Mouse (Mus musculus) adrenal gland, postnatal 14 days (tissue): ENCODE measurements around the gene Snx5. TPM values are rescaled to one million over a fixed set of nuclear protein-coding genes. Genes with fewer than 3 reads are reported as not detected.

Experiments
- DNase-seq: peaks from one replicate; pipeline ENCODE4 v3.0.0; 2021; ENCODE audit warnings: mixed read lengths
- long read RNA-seq, 2 experiments: library from polyadenylated mRNA; stranded (forward); transcript quantifications; one replicate each; pipeline ENCODE4 v2.0.0; 2021
- total RNA-seq: library from RNA; stranded (reverse); gene quantifications from 2 replicates; pipeline ENCODE4 v1.2.3, GENCODE M21; 2021

The Snx5 gene
- total RNA-seq = 96.5 and 114 TPM in 2 replicates
- long read RNA-seq, experiment 1, transcript Snx5-201 (13 exons, 2,419 nt) = major isoform, 84 of 131 reads
- long read RNA-seq, experiment 1, transcript Snx5-202 (14 exons, 2,512 nt) = minor isoform, 26 of 131 reads
- long read RNA-seq, experiment 1, partial matches to known transcripts = 2 of 131 reads
- long read RNA-seq, experiment 1, other reads (novel, unspliced or antisense) = 19 of 131 reads
- long read RNA-seq, experiment 2, transcript Snx5-202 (14 exons, 2,512 nt) = minor isoform, 19 of 100 reads
- long read RNA-seq, experiment 2, transcript Snx5-201 (13 exons, 2,419 nt) = major isoform, 66 of 100 reads
- long read RNA-seq, experiment 2, partial matches to known transcripts = 0 of 100 reads
- long read RNA-seq, experiment 2, other reads (novel, unspliced or antisense) = 15 of 100 reads

DNA sequence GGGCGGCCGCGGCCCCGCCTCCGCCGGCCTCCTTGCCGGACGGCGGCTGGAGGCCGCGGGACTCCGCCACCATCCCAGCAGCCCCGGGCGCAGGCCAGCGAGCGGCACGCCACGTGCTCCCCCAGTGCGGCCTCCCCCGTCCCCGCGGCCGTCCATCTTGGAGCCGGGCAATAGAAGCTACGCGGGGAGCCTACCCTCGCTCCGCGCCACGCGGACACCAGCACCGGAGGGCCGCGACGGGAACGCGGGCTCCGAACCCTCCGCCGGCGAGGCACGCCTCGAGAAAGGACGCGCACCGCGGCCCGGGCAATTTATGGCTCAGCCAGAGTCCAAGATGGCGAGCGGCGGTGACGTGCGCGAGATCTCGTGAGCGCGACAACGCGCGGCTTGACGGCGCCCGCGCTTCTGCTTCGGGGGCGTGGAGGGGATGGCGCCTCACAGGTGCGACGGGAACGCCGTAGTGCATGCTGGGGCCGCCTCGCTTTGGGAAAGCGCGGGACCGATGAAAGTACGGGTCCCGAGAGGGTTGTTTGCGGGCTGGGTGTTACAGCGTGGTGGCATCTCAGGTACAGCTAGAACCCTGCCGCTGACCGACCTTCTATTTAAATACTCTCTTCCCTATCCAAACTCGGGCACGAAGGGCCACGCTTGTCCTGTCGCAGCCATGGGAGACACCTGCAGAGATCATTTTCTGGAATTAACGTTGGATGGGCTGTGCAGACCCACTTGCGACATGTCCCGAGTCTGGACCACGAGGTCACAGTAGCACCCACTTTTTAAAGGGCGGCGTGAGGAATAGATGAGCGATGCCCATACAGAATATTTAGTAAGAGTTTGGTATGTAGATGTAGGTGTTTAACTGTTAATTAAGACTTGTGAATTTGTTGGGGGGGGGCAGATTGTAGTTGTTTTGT is at the start of gene Snx5, which contains the start of gene Mgme1:
TSS of gene Snx5 (minus strand) at position 400 of the 914 bp plus-strand sequence.
TSS of gene Mgme1 (plus strand) at position 157 of the 914 bp plus-strand sequence.
- peak; percentile 95 for DNase-seq

DNA sequence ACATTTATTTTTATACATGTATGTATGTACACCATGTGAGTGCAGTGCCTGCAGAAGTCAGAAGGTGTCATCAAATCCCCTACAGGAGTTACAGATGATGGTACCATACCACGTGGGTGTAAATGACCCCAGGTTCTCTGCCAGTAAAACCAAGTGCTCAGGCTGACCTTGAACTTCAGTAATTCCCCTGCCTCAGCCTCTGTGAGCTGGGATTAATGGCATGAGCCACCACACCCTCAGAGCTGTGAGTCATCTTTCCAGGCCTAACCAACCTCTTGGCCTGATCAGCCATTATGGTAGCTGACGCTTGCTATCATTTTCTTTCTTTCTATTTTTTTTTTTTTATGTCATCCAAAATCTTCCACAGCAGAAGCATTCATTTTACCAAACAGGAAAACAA is 40.7 kb upstream of the Snx5 start:
- no peak for DNase-seq

GRCm38 (mm10) chr2:144310273-144310672 is 39.6 kb upstream of the Snx5 start:
- DNase-seq = no peak

GRCm38 (mm10) chr2:144308561-144308960 is 37.9 kb upstream of the Snx5 start:
- no peak for DNase-seq

- peak; percentile 25 for DNase-seq
Observed at GRCm38 (mm10) chr2:144305721-144306294, 35.1 kb upstream of the Snx5 start.

DNA sequence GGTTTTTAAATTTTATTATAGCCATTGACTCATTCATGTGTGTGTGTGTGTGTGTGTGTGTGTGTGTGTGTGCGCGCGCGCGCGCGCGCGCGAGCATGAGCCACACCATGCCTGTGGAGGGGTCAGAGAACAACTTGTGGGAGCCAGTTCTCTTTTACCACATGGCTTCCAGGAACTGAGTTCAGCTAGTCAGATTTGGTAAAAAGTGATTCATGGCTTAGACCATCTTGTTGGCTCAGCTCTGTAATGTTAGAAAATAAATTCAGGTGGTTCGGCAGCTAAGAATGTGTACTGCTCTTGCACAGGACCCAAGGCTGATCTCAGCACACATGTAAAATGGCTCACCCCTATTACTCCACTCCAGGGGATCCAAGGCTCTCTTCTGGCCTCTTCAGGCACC is 30.4 kb upstream of the Snx5 start:
- DNase-seq = no peak

DNA sequence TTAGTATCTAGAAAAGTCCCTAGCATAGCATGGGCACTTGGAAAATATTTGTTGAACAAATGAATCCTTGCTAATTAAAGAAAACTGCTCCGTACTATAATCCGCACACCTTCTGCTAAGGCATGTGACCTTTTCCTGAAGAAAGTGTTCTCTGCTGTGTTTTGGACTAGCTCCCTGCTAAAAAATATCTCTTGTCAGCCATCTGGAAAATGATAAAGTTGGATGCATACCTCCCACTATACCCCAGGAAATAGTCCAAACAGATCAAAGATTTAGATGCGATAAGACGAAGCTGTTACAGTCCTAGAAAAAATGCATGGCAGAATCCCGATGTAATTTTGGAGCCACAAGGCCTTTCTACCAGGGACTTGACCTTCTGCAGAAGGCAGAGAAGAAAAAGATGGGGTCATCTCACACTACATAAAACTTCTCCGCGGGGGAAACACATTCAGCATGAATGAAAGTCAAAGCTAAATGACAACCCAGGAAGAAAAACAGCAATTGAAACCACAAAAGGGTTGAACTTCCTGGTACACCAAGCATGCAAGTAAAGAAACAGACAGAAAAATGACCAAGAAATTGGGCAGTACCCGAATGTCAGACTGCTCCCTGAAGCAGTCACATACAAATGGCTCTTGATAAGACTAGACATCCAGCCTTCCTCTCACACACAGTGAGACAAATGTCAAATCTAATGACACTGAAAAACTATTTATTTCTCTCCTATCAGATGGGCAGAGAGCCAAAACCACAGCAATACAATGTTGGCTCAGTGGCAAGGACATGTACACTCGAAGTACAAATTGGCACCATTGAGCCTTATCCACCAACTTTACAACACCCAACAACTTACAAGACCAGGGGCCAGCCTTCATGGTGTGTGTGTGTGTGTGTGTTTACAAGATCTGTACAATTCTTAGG is 29.3 kb upstream of the Snx5 start:
- peak; percentile 58 for DNase-seq

GRCm38 (mm10) chr2:144295145-144295735 is 24.5 kb upstream of the Snx5 start:
- DNase-seq = no peak

- DNase-seq = no peak
Observed at GRCm38 (mm10) chr2:144291600-144292305, 21.0 kb upstream of the Snx5 start.

GRCm38 (mm10) chr2:144290321-144290720 is 19.6 kb upstream of the Snx5 start:
- DNase-seq = no peak

DNA sequence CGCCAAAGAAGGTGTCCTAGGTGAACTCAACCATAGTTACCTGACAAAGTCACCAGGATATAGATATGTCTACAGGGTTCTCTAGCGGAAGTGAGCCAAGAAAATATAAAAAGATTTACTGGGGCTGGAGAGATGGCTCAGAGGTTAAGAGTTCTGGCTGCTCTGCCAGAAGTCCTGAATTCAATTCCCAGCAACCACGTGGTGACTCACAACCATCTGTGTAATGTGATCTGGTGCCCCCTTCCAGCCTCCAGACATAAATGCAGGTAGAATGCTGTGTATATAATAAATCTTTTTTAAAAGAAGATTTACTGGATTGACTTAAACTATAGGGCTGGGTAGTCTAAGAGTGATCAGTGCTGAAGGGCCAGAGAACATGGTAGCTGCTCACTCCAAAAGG is 10.7 kb upstream of the Snx5 start:
- DNase-seq = no peak

- DNase-seq = no peak
Observed at GRCm38 (mm10) chr2:144280568-144280967, 9.9 kb upstream of the Snx5 start.

- DNase-seq = peak; percentile 97
Observed at GRCm38 (mm10) chr2:144279742-144280141, 9.0 kb upstream of the Snx5 start.

DNA sequence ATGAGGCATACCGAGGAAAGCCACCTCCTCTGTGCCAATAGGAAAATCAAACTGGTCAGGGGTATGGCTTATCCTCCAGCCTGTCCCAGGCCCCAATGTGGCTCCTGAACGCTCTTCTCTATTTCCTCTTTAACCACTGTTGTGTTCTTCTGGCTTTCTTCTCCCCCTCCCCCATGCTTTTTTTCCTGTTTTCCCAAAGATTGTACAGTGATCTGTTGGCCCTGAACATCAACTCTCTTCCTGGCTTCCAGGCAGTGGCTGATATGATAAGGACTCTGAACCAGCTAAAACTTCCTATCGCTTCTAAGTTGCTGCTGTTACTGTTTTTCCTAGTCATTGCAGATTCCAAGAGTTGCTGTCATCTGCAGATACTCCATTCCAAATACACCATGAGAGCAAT is 6.2 kb upstream of the Snx5 start:
- DNase-seq = no peak

DNA sequence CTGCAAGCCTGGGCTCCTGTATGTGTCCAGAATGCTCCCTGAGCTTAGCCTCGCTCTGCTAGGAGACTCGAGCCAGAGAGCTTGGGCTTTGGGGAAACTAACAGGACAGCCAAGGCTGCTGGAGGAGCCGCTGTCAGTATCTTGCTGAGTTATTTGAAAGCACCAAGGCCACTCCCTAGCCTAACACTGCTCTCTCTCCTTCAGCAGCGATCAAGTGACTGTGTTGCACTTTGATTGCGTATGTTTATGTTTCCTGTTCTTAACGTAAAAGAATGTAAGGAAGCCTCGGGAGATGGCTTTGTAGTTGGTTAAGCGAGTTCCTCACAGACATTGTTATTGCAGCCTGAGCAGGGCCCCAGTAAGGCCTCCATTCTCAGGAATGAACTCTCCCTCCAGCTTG is 4.0 kb upstream of the Snx5 start:
- peak; percentile 76 for DNase-seq

DNA sequence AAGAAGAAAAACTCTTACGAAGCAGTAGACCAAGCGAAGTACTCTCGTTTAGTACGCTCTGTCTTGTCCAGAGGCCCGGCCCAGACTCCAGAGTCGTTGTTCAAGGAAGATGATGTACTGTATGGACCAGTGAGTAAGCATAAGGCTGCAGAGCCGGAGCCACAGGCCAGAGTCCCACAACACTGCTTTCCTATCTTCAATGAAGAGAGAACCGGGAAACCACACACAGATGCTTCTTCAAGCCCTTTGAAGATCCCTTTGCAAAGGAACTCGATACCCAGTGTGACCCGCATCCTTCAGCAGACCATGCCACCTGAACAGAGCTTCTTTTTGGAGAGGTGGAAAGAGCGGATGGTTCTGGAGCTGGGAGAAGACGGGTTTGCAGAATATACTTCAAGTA is 1.4 kb upstream of the Snx5 start:
- DNase-seq = no peak

DNA sequence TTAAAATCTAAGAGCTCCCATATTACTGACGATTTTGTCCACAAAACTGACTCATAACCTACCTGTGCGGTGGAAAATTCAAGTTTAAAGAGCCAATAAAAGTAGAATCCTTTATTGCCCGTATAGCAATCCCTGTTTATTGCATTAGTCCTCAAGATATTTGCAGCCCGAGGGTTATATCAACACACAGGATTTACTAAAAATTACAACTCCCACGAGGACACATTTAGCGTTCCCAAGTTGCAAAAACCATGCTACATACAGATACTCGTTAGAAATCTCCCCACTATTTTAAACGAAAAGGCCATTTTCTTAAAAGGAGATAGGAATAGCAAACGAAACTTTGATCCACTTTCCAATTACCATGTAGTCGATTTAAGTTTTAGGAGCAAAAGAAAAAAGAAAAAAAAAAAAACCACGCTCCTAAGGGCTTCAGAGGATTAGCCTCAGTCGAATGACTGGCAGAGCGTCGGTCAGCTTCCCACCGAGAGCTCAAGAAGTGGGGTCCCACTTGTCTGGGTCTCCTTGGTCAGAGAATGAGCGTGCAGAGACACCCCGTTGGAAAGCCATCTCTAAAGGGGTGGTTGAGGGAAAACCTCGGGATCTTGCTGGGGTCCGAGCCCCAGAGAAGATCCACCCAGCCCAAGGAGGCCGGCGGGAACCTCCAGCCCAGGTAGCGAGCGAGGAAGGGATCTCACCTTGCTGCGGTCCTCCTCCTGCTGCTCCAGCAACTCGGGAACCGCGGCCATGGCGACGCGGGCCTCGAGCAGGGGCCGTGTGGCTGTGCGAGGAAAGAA is 829 bp downstream of the Snx5 start:
- no peak for DNase-seq

- DNase-seq = no peak
Observed at GRCm38 (mm10) chr2:144269306-144269650, 1.4 kb downstream of the Snx5 start.

DNA sequence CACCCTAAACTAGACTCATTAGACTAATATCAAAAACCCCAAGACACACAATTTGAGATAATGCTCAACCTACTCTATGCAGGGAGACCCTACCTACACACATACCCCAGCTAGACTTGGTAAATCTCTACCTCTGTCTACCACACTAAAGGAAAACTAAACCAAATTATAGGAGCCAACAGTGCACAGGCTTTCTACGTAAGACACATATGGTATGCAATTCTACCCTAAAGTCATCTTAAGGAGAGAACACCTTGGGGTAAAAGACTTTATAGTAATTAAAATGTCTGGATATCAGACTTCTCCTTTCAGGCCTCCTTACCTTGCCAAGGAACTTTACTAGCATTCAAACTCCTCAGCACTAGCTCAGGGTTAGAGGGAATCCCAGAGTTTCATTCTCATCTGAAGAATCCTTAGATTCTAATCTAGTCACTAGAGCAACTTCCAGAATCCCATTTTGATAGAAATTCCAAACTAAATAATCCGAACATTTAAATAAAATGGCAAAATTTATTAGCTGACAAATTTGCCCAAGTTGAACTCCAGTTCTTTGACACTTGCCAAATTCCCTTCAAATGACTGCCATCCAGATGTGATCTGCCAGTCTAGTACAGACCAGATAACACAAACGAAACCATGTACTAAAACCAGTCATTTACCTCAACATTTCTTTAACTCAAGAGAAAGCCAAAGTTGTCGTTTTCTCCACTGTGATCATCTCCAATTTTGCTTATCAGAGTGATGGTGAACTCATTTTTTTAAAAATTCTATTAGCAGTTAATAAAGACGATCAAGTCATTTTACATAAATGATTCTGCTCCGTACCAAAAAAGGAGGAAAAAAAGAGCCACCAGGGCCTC is 2.0 kb downstream of the Snx5 start:
- DNase-seq = no peak
